Mouse (Mus musculus) liver, embryonic 14.5 days (tissue): Measurements from ENCODE around the gene Btbd10. TPM values are rescaled to one million over a fixed set of nuclear protein-coding genes. Genes with fewer than 3 reads are reported as not detected.

ENCODE experiments used
- ATAC-seq: fragments of 200-750 bp; cut with Nextera tagmentation; 2 replicates; pipeline ENCODE4 v1.8.0; 2017; ENCODE audit warnings: moderate number of reproducible peaks, mild to moderate bottlenecking, moderate library complexity; ENCODE audit not compliant: insufficient read depth
- DNase-seq, 3 experiments: peaks; one replicate each; pipeline ENCODE4 v3.0.0-alpha.2; 2012 to 2013; ENCODE audit warnings: low read depth in 3 of 3, low spot score in 3 of 3
- H3K27ac ChIP-seq: fragments of 300-500 bp; sonication (generic); 2 replicates; pipeline ENCODE4 v1.5.1; 2014; ENCODE audit warnings: moderate library complexity, mild to moderate bottlenecking, control low read depth, inconsistent platforms
- H3K27me3 ChIP-seq: fragments of 300-500 bp; sonication (generic); 2 replicates; pipeline ENCODE4 v1.6.1; 2014; ENCODE audit warnings: mild to moderate bottlenecking, low read length, moderate library complexity; ENCODE audit not compliant: control insufficient read depth, insufficient read depth
- H3K36me3 ChIP-seq: fragments of 300-500 bp; sonication (generic); replicated peaks from 2 replicates; pipeline ENCODE4 v1.6.1; 2014; ENCODE audit warnings: low read depth; ENCODE audit not compliant: control insufficient read depth, insufficient read depth
- H3K4me1 ChIP-seq, 2 experiments: fragments of 200-500 bp in 1 of 2; fragments of 300-500 bp in 1 of 2; sonication (generic) in 1 of 2; replicated peaks; 2 replicates each; pipeline ENCODE4 v1.6.1; 2012 to 2014; ENCODE audit warnings: antibody characterized with exemption in 1 of 2, inconsistent platforms in 1 of 2, low read length in 1 of 2; ENCODE audit not compliant: control insufficient read depth in 2 of 2, insufficient read depth in 2 of 2
- H3K4me2 ChIP-seq: fragments of 300-500 bp; sonication (generic); 2 replicates; pipeline ENCODE4 v1.6.1; 2014; ENCODE audit warnings: low read depth, mild to moderate bottlenecking, control low read depth, moderate library complexity
- H3K4me3 ChIP-seq, 2 experiments: fragments of 200-500 bp in 1 of 2; fragments of 300-500 bp in 1 of 2; sonication (generic) in 1 of 2; 2 replicates each; pipeline ENCODE4 v1.5.1; 2012 to 2014; ENCODE audit warnings: low read depth in 2 of 2, low read length in 2 of 2, mild to moderate bottlenecking in 2 of 2, control low read depth in 1 of 2, inconsistent platforms in 1 of 2, moderate library complexity in 1 of 2; ENCODE audit not compliant: insufficient read depth in 1 of 2
- H3K9ac ChIP-seq: fragments of 300-500 bp; sonication (generic); replicated peaks from 2 replicates; pipeline ENCODE4 v1.6.1; 2014; ENCODE audit warnings: mild to moderate bottlenecking, control low read depth, moderate library complexity
- H3K9me3 ChIP-seq: fragments of 300-500 bp; sonication (generic); 2 replicates; pipeline ENCODE4 v1.6.1; 2016; ENCODE audit warnings: low read length, mixed read lengths; ENCODE audit not compliant: control insufficient read depth
- CTCF ChIP-seq: IDR thresholded peaks from 2 replicates; pipeline ENCODE4 v1.5.1; 2016; ENCODE audit warnings: antibody characterized with exemption, low read depth, control low read depth
- EP300 ChIP-seq: IDR thresholded peaks from 2 replicates; pipeline ENCODE4 v1.6.1; 2016; ENCODE audit warnings: antibody characterized with exemption, low read depth
- WGBS: fragments of 180-500 bp; shearing (Covaris S2); extraction: QIAGEN DNeasy Blood & Tissue Kit; methylation state at CpG from one replicate; pipeline ENCODE4 v1.1.7; 2014; ENCODE audit not compliant: insufficient replicate concordance; 5-methylcytosine and 5-hydroxymethylcytosine counted together
- polyA plus RNA-seq, 2 experiments: library from polyadenylated mRNA; depleted of rRNA in 1 of 2; stranded (reverse) in 1 of 2; unstranded in 1 of 2; fragments of >200 nt; fragmentation: Nextera tagmentation in 1 of 2; extraction: Ambion mirVana in 1 of 2; gene quantifications; 2 replicates each; pipeline versions ENCODE4 v1.2.1 to v1.2.3; 2012 to 2014

Gene Btbd10
- polyA plus RNA-seq (2012; rRNA removed) (3.1 and 5.1 TPM in 2 replicates), polyA plus RNA-seq (2014; fragmentation: Nextera tagmentation; extraction: Ambion mirVana) (8.1 and 8.4 TPM in 2 replicates)

GRCm38 (mm10) chr7:113368746-113369619 is at the start of gene Btbd10:
Gene Btbd10, minus strand, starts transcription at chr7:113369392.
- no peaks in the 10 kb centered on the region for H3K9me3 ChIP-seq
- H3K27ac ChIP-seq: peak within 1 kb of the TSS; percentile 72
- ATAC-seq (peak; percentile 96), DNase-seq (peak; percentile 95 to 98 (median 96))
- H3K4me2 ChIP-seq: peak within 1 kb of the TSS; percentile 84
- H3K27me3 ChIP-seq: no peaks in the 10 kb centered on the region
- peak within 1 kb of the TSS; percentile 76 to 88 for H3K4me3 ChIP-seq
- TF ChIP-seq EP300 (peak; percentile 79), CTCF (no peak)
- peak within 1 kb of the TSS; percentile 85 for H3K9ac ChIP-seq
- no peaks in the 10 kb centered on the region for H3K36me3 ChIP-seq
- WGBS: under 1% methylated on average over 64 of the region's 64 CpGs
- H3K4me1 ChIP-seq: peaks cover 10 to 13% of the 10 kb centered on the region in 2 experiments

- DNase-seq (no peak), ATAC-seq (no peak)
- H3K27me3 ChIP-seq: no peaks in the 10 kb centered on the region
- H3K9me3 ChIP-seq: no peaks in the 10 kb centered on the region
- no peaks in the 10 kb centered on the region for H3K36me3 ChIP-seq
- 69% methylated on average over 1 of the region's 1 CpGs for WGBS
- H3K4me2 ChIP-seq: no peak overlapping the region
- TF ChIP-seq EP300: no peak
- TF ChIP-seq CTCF: no peak
- H3K4me1 ChIP-seq: peaks cover 0 to 8% of the 10 kb centered on the region in 2 experiments; a peak in 2 of 4 replicates
- H3K4me3 ChIP-seq: no peak overlapping the region
- H3K9ac ChIP-seq: no peak overlapping the region
- H3K27ac ChIP-seq: no peak overlapping the region
Observed at GRCm38 (mm10) chr7:113416536-113416935, 47.3 kb upstream of the Btbd10 start.

GRCm38 (mm10) chr7:113415256-113415655 is 46.1 kb upstream of the Btbd10 start:
- Histone ChIP-seq H3K4me1 (peaks cover 0 to 8% of the 10 kb centered on the region in 2 experiments; a peak in 2 of 4 replicates), H3K36me3 (no peaks in the 10 kb centered on the region), H3K27ac (no peak overlapping the region), H3K9me3 (no peaks in the 10 kb centered on the region), H3K4me2 (no peak overlapping the region), H3K9ac (no peak overlapping the region), H3K27me3 (no peaks in the 10 kb centered on the region; the same call in 1 of the 2 replicates), H3K4me3 (no peak overlapping the region)
- DNase-seq (no peak), ATAC-seq (no peak)
- 72% methylated on average over 3 of the region's 3 CpGs for WGBS
- TF ChIP-seq EP300 (no peak), CTCF (no peak)

- no peak overlapping the region for H3K9ac ChIP-seq
- ATAC-seq: no peak
- TF ChIP-seq CTCF (peak; percentile 31; the same call in 1 of the 2 replicates), EP300 (no peak)
- H3K4me3 ChIP-seq: no peak overlapping the region
- H3K4me2 ChIP-seq: no peak overlapping the region
- DNase-seq: no peak
- WGBS: 37% methylated on average over 5 of the region's 5 CpGs
- H3K4me1 ChIP-seq: no peaks in the 10 kb centered on the region
- H3K27ac ChIP-seq: no peak overlapping the region
- no peaks in the 10 kb centered on the region; the same call in 1 of the 2 replicates for H3K27me3 ChIP-seq
- no peaks in the 10 kb centered on the region for H3K36me3 ChIP-seq
- H3K9me3 ChIP-seq: no peaks in the 10 kb centered on the region
Observed at GRCm38 (mm10) chr7:113408712-113409111, 39.5 kb upstream of the Btbd10 start.

GRCm38 (mm10) chr7:113398083-113398482 is 28.9 kb upstream of the Btbd10 start:
- TF ChIP-seq EP300: no peak
- TF ChIP-seq CTCF: no peak
- ATAC-seq (no peak), DNase-seq (no peak)
- H3K9me3 ChIP-seq: no peaks in the 10 kb centered on the region
- H3K4me2 ChIP-seq: no peak overlapping the region
- no peak overlapping the region for H3K27ac ChIP-seq
- H3K27me3 ChIP-seq: no peaks in the 10 kb centered on the region
- H3K4me3 ChIP-seq: no peak overlapping the region
- H3K36me3 ChIP-seq: no peaks in the 10 kb centered on the region
- no peaks in the 10 kb centered on the region for H3K4me1 ChIP-seq
- no peak overlapping the region for H3K9ac ChIP-seq
